Comparison of ENCODE assay signal across 17 mouse cellular contexts in genomic region chr17:5453657-5454056, GRCm38 (mm10). TPM values are rescaled to one million over a fixed set of nuclear protein-coding genes. Genes with fewer than 3 reads are reported as not detected.
"Had no signal": no experiment of that assay in that cellular context is flagged by ENCODE, and none has a peak within 500 bp of the region (broad histone marks: within the 10 kb centered on the region; RNA-seq: fewer than 3 reads in every experiment).

No protein-coding gene starts in this region.

- H3K27me3 ChIP-seq: stomach, embryonic 15.5 days had no signal

- H3K4me3 ChIP-seq: lung, embryonic 15.5 days; megakaryocyte, embryonic 14.5 days; midbrain, embryonic 13.5 days; neural tube, embryonic 12.5 days; stomach, embryonic 15.5 days had no signal

- H3K9me3 ChIP-seq: lung, embryonic 15.5 days; midbrain, embryonic 13.5 days; neural tube, embryonic 12.5 days; stomach, embryonic 15.5 days had no signal

- H3K27ac ChIP-seq: lung, embryonic 15.5 days; macrophage; midbrain, embryonic 13.5 days; neural tube, embryonic 12.5 days; stomach, embryonic 15.5 days; stomach, postnatal 0 days had no signal

- DNase-seq: lung, adult 2 months; lung, postnatal 14 days; lung, postnatal 36 days; right cerebral cortex, postnatal 14 days; thymus, adult 2 months; thymus, postnatal 25 days; thymus, postnatal 4 days had no signal

- H3K4me1 ChIP-seq: lung, embryonic 15.5 days; megakaryocyte, embryonic 14.5 days; midbrain, embryonic 13.5 days; neural tube, embryonic 12.5 days; stomach, embryonic 15.5 days had no signal

- H3K4me2 ChIP-seq: lung, embryonic 15.5 days; midbrain, embryonic 11.5 days; midbrain, embryonic 13.5 days; neural tube, embryonic 12.5 days; stomach, embryonic 15.5 days had no signal

- ATAC-seq: lung, postnatal 0 days; midbrain, embryonic 13.5 days; midbrain, embryonic 16.5 days had no signal

- H3K9ac ChIP-seq: lung, embryonic 15.5 days; midbrain, embryonic 13.5 days; neural tube, embryonic 12.5 days; stomach, embryonic 15.5 days had no signal

- H3K36me3 ChIP-seq: lung, embryonic 15.5 days; midbrain, embryonic 13.5 days; neural tube, embryonic 12.5 days; stomach, embryonic 15.5 days had no signal

RNA-seq across cellular contexts. Expression of gene Ldhal6b, which starts 35.1 kb away (rescaled TPM):
- polyA plus RNA-seq: lung, embryonic 15.5 days; lung, postnatal 0 days; midbrain, embryonic 11.5 days; midbrain, embryonic 13.5 days; neural tube, embryonic 12.5 days; stomach, embryonic 15.5 days; stomach, postnatal 0 days had no signal
